Mouse (Mus musculus) ES-Bruce4 (cell line): ENCODE results near the gene Gpatch3.

Experiments
- CTCF ChIP-seq: IDR thresholded peaks from one replicate; pipeline ENCODE4 v1.8.1; 2011; ENCODE audit warnings: low read depth, low read length
- EP300 ChIP-seq: IDR thresholded peaks from 2 replicates; pipeline ENCODE4 v1.6.1; 2011; ENCODE audit warnings: low read depth, low read length; ENCODE audit not compliant: insufficient read depth

- TF ChIP-seq CTCF (no peak), EP300 (no peak)
These were observed 46.8 kb upstream of the Gpatch3 start for GRCm38 (mm10) chr4:133527788-133528187.
